Mouse (Mus musculus) layer of hippocampus, postnatal 10 days (tissue): ENCODE data around the gene Itgad. TPM values are rescaled to one million over a fixed set of nuclear protein-coding genes. Genes with fewer than 3 reads are reported as not detected.

Experiments
- DNase-seq, 2 experiments: peaks; one replicate each; pipeline ENCODE4 v3.0.0; 2021; ENCODE audit warnings: low spot score in 2 of 2
- total RNA-seq, 2 experiments: library from RNA; stranded (reverse); gene quantifications; 2 replicates each; pipeline ENCODE4 v1.2.3; 2021

Itgad gene
- total RNA-seq, 2 experiments from 2014 or later: 0.78 to 0.85 TPM

DNA sequence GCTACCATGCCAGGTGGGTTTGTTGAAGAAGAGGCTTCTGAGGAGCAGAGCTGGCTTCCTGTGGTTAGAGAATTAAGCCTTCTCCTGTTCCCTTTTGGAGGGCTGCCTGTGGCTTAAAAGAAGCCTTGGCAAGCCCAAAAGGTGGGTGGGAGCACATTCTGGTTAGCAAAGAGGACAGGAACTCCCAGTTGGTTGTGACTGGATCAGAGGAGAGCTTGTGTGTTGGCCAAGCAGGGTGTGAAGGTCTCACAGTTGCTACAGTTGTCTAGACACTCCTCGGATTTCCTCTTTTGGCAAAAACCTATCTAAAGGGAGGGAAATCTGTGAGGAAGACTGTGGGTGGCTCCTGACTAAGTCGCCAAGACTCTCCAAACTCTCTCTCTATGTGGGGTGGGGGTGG lies 24.2 kb downstream of the Itgad start:
- DNase-seq: no peak

DNA sequence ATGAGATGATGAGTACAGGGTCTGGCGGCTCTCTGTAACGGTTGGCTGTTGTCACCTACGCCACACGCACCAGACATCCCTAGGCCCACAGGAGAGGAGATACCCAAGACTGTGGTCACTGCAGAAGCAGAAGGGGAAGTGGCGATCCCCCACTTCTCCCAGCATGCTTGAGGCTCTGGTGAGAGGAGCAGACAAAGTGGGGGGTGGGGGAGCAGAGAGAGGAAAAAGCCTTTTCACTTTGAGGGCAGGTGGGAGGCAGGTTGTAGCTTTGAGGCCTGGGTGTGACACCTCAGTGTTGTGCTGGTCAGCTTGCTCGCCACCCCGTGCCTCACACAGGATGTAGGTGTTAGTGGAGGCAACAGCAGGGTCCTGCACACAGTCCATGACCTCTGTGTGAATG lies 25.9 kb downstream of the Itgad start:
- no peak for DNase-seq

DNA sequence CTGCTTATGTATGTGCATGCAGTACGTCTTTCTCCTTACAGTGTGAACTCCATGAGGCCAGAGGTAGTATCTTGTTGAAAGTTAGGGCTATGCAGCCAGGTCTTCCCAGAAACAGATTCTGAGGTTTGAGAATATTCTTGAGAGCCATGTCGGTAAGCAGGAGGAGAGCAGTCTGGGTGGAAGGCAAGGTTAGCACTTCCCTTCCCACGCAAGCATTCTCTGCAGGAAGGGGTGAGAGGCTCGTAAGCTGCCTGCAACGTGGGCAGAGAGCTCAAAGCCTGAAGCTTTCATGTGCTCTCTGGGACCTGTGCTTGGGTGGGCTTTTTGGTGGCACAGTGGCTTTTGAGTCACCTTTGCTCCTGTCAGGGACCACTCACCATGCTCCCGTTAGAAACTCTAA lies 26.4 kb downstream of the Itgad start:
- DNase-seq: no peak

DNA sequence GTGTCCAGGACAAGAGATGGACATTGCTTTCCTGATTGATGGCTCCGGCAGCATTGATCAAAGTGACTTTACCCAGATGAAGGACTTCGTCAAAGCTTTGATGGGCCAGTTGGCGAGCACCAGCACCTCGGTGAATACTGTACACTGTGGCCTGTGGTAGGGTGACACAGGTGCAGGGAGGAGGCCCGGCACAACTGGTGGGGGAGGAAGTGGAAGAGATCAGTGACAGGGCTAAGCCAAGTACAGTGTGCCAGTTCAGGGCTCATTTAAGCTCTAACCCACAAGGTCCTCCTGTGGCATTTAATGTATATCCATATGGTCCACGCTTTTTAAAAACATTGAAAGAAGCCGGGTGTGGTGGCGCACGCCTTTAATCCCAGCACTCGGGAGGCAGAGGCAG lies 27.5 kb downstream of the Itgad start:
- DNase-seq: no peak

DNA sequence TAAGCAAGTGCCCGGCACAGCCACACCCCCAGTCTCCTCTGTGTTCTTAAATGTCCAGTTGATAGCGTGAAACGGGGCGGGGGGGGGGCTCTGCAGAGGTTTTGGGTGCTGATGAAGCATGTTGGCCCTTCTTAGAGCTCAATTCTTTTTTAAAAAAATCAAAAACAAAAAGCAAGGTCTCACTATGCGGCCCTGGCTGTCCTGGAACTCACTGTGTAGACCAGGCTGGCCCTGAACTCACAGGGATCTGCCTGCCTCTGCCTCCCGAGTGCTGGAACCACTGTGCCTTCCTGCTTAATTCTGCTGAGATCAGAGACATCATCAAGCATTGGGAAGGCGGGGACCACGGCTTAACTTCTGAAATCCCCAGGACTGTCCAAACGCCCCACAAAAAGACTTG lies 47.4 kb downstream of the Itgad start:
- DNase-seq: no peak

DNA sequence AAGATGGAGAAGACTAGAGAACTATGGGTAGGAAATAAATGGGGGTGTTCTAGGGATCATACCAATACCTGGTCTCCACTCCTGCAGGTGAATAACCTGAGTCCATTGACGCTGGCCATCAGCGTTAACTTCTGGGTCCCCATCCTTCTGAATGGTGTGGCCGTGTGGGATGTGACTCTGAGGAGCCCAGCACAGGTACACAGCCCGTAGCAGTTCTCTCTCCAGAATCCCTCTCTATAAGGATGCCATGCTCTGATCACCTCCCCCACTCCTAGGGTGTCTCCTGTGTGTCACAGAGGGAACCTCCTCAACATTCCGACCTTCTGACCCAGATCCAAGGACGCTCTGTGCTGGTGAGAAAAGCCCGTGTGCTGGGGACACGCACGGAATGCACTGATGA lies 48.9 kb downstream of the Itgad start:
- DNase-seq: no peak

DNA sequence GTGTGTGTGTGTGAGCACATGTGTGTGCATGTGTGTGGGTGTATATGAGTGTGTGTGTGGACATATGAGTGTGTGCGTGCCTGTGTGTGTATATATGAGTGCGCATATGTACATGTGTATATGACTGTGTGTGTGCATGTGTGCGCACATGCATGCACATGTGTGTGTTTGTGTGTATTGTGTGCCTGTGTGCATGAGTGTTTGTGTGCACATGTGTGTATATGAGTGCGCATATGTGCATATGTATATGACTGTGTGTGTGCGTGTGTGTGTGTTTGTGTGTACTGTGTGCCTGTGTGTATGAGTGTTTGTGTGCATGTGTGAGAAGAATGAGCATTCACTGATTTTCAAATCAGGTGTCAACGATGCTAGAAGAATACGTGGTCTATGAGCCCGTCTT lies 50.0 kb downstream of the Itgad start:
- no peak for DNase-seq

DNA sequence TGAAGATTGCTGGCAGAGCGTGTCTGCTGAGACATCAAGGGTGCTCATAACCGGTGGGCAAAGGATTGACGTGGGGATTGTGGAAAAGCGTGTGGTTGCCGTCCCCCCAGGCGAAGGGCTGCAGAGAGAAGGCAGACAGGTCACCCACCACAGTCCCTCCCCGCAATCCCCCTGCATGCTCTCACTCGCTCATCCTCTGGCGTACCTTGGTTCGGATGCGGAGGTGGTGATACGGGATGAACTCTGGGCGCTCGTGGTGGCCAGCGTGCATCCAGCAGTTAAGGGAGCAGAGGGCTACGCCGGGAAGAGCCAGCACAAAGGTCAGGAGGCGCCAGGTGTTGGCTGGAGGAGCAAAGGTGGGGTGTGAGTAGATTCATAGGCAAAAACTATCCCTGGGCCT lies 51.5 kb downstream of the Itgad start:
- DNase-seq: no peak

DNA sequence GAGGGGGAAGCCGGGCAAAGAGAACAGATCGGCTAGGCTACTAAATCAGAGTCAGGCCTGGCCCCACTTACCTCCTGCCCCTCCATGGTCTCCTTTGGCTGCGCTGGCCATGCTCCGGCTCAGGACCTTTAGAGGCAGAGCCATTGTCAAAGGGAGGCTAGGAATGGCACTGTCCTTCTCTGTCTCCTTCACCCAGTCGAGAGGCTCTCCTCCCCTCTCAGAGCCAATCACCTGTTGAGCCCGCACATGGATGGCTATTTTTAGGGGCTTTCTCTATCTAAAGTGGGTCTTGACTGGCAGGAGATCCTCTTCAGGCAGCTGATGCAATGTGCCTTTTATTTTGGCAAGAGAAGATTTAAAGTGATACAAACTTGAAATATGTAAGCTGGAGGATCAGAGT lies 52.0 kb downstream of the Itgad start, which contains the start of gene Cox6a2:
TSS of gene Cox6a2 (minus strand) at position 236 of the 400 bp plus-strand sequence.
- DNase-seq: no peak

DNA sequence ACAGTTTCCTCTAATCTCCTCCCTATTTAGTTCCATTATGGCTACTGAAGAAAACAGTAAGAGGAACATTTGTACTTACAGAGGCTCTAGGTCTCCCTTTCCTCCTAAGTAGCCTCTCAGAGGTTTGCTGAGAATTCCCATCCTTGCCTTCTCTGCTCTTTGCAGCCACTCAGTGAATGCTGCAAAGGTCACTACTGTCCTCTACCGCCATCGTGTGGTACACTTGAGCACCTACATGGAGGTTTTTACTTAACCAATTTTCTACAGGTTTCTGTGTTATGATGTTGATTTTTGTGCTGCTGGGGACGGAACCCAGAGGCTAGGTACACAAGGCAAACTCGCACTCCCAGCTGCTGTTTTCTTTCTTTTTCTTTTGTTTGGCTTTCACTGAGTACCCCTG lies 54.0 kb downstream of the Itgad start:
- DNase-seq: peak; percentile 66 to 72

DNA sequence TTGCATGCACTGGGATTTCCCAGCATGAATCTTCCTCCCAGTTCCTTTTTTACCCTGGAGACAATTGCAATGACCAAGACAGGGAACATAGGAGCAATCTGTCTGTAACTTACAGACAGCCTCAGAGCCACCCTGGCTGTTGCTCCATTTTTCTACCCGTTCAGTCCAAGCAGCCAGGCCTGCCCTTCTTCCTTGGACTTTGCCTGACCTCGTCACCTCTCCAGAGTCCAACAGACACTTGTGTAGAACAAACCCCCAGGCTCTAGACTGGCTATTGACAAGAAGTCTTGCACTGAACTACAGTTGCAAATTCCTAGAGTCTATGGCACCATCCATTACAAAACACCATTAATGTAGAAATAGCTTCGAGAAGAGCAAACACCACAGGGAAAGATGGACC lies 55.6 kb downstream of the Itgad start:
- DNase-seq: no peak

DNA sequence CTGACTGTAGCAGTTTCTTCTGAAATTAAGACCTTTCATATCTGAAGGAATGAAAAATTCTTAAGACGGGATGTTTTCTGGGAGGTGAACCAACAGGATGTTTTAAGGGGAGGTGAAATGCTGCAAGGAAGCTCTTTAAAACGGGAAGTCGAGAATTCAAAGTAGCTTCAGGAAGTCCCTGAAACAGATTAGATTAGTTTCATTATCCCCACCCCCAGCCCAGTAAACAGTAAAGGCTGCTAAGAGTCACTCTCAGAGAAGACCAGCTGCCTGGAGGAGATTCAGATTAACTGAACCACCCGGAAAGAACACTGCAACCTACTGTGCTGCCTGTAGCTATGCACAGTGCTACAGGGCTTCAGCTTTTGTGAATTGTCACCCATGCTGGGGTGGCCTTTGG lies 65.8 kb downstream of the Itgad start:
- no peak for DNase-seq

DNA sequence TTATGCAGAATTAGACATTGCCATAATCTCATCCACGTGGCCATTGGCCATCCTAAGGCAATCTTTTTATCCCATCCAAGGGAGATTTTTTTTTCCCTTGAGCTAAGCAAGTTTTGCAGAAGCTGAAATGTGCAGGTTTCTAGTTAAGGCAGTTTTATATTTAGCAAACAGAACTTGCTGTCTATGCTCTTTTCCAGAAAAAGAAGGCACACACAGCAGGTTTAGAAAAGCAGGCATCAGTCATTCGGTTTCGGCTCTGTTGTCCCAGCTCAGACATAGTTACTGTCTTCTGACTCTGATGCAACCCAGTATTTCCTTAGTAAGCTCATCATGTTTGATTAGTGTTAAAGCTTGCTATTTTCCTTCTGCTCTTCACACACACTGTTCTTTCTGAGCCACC lies 66.8 kb downstream of the Itgad start:
- DNase-seq: no peak

DNA sequence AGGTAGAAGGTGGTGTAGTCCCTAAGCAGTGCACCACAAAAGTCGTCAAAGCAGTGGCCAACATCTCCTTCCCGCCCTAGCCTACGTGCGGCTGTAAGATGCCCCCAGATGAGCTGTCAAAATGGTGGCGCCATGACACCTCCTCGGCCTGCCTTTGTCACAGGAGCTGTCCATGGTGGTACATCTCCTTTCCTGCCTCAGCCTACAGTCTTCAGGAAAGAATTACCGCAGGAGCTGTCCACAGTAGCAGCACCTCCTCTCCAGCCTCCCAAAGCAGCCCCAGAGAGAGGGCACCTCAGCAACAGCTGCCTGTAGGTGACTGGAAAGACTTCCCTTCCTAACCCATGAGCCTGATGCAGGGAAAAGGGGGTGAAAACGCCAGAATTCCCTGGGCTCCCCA lies 77.6 kb downstream of the Itgad start:
- DNase-seq: no peak

DNA sequence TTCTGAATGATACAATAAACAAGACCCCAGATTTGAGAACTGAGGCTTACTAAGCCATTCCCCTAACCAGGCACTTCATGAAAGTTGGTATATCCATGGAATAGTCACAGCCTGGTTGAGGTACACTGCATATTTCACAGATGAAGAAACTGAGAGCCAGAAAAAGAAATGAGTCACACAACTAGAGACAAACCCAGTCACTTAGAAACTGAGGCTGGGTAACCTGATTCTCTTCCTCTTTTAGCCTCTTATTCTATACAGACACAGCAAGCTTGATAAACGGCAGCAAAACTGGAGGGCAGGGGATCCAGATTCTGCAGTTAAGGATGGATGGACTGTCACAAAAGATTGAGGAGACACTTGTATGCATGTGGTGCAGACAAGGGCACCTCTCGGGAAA lies 80.6 kb downstream of the Itgad start:
- DNase-seq: no peak

DNA sequence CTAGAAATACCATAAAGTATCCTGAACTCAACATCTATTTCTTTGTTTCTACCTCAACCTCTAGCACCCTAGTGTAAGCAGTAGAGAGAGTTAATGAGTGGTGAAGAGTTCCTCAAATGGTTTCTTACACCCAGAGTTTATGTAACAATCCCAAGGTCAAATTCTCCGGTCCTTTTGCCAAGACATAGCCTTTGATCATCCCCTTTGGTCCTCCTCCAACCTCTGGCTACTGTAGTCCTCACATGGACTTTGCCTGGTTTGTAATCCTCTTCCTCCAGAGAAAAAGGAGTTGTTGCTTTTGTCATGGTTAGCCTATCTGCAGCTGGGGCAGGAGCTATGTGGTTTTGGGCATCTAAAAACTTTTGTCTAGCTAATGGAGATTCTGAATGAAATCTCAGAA lies 81.3 kb downstream of the Itgad start:
- DNase-seq: no peak

DNA sequence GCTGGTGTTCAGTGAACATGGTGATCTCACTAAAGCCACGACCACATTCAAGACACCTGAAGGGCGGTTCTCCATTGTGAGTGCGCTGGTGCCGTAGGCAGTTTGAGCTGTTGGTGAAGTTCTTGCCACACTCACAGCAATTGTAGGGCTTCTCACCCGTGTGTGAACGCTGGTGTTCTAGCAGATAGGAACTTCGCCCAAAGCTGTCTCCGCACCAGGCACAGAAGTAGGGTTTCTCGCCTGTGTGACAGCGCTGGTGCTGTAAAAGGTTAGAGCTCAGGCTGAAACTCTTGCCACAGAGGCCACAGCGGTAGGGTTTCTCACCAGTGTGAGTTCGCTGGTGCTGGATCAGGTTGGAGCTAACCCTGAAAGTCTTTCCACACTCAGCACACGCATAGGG lies 82.2 kb downstream of the Itgad start:
- DNase-seq: no peak

DNA sequence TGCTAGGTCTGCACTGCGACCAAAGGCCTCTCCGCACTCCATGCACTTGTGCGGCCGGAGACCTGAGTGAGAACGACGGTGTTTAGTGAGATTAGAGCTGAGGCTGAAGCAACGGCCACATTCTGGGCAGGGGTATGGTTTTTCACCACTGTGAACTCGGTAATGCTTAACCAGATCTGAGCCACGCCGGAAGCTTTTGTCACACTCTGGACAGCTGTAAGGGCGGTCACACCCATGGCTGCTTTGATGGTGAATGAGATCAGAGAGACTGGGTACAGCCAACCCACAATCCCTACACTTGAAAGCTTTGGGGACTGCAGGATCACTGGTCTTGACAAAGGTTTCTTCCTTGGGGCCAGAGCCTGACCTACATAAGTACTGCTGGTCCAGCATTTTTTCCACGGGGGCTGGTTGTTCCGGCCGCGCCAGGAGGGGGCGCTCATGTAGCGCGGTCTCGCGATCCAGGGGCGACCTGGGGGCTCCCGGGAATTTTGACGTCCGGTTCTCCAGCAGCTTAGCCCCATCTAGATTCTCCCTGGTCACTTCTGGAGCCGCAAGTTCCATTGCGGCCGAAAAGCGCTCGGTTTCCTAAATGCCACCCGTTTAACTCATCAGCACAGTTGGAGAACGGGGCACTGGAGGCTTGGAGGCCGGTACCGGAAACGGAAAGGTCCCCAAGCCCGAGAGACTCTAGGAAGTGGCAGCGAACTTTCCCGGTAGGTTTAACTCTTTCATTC lies 82.8 kb downstream of the Itgad start, which contains the start of gene Armc5:
TSS of gene Armc5 (plus strand) at position 487 of the 737 bp plus-strand sequence.
- peak; percentile 87 to 91 for DNase-seq

DNA sequence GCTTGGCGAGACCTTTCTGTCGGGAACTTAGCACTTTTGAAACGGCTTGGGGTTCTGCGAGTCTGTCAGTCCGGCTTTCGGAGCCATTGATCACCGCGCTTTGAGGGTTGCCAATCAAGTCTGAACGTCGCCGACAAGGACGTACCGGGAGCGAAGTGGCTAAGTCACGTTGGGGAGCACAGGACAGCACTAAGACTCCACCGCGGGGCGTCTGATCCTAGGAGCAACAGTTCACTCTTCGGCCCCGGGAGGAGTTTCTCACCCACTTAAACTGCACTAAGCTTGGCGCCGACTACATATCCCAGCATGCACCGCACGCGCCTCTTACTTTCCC lies 83.4 kb downstream of the Itgad start:
- DNase-seq: no peak

DNA sequence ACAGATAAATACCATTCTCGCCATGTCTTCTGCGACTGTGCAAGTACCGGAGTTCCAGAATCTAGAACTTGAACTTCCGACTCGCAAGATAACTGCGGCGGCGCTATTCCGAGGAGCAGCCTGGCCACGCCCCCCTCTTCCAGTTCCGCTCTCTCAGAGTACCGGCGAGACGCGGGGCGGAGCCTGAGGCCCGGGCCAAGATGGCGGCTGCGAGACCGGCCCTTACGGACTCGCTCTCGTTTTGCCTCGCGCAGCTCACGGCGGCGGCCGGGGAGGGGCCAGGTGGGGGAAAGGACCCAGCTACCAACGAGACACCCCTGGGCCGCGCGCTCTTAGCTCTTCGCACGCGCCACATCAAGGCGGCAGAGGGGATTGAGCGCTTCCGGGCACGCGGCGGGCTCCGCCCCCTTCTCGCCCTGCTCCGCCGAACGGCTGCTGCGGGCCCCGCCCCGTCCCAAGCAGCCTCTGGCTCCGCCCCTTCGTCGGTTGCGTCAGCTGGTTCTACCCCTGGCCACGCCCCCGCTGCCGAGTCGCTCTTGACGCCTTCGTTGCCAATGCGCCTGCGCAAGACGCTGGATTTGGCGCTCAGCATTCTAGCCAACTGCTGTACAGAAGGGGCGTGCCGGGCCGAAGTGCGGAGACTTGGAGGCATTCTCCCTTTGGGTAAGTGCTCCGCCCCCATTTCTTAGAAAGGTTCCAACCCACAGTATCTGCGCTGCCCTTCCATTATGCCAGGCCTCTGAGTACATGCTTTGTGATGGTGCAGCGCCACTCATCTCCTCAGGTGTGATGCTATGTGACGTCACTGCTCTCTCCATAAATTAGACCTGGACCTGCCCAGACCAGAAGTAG lies 84.0 kb downstream of the Itgad start, which contains the start of gene 9130023H24Rik:
TSS of gene 9130023H24Rik (minus strand) at position 105 of the 852 bp plus-strand sequence.
- peak; percentile 99 to 100 for DNase-seq

DNA sequence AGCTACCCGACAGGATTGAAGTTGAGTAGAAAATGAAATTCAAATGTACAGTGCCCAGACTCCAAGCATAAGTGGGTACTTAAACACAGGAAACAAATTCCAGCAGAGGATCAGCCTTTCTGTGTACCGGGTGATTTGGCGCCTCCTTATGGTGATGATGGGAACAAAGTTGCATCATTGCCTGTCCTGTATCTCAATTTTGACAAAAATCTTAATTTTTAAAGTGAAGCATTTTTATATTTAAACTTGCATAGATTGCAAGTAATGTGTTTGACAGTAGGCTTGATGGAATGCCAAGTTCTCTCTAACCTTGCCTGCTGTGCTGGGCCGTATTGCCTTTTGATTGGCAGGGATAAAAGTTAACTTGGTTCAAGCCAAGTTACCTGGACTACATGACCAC lies 84.8 kb downstream of the Itgad start:
- DNase-seq: no peak

DNA sequence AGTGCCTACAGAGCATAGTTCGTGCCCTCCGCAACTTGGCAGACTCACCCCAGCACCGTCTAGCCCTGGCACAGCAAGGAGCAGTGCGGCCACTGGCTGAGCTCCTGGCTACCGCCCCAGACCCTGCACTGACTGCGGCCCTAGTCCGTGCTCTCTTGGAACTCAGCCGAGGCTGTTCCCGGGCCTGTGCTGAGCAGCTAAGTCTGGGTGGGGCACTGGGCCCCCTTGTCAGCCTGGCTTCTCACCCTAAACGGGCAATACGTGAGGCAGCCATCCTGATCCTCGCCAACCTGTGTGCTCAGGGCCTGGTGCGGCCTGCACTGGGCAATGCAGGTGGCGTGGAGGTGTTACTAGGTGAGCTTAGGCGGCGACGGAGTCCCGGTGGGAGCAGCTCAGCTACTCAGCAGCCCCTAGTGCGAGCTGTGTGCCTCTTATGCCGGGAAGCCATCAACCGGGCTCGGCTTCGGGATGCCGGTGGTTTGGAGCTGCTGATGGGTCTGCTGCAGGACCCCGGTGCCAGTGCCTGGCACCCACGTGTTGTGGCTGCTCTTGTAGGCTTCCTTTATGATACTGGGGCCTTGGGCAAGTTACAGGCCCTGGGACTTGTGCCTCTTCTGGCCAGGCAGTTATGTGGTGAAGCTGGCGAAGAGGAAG lies 86.1 kb downstream of the Itgad start:
- DNase-seq: peak; percentile 24 to 41
